Mouse (Mus musculus) myocyte (in vitro differentiated cells): Measurements from ENCODE around the gene Mroh7.

Experiments used
- MYOD1 ChIP-seq, 3 experiments: IDR thresholded peaks; one replicate each; pipeline ENCODE4 v1.6.1; 2011; ENCODE audit warnings: control low read depth in 2 of 3, low read depth in 2 of 3, mild to moderate bottlenecking in 2 of 3, moderate library complexity in 1 of 3; ENCODE audit not compliant: insufficient read length in 2 of 3, control insufficient read depth in 1 of 3
- POLR2A ChIP-seq: IDR thresholded peaks from one replicate; pipeline ENCODE4 v1.6.1; 2011; ENCODE audit warnings: low read depth, mild to moderate bottlenecking, control low read depth, moderate library complexity; ENCODE audit not compliant: insufficient read length
- SRF ChIP-seq: IDR thresholded peaks from one replicate; pipeline ENCODE4 v1.6.1; 2011; ENCODE audit warnings: low read depth; ENCODE audit not compliant: control insufficient read depth, insufficient read length
- USF1 ChIP-seq: IDR thresholded peaks from one replicate; pipeline ENCODE4 v1.6.1; 2011; ENCODE audit warnings: low read depth, mild to moderate bottlenecking, control low read depth, moderate library complexity

DNA sequence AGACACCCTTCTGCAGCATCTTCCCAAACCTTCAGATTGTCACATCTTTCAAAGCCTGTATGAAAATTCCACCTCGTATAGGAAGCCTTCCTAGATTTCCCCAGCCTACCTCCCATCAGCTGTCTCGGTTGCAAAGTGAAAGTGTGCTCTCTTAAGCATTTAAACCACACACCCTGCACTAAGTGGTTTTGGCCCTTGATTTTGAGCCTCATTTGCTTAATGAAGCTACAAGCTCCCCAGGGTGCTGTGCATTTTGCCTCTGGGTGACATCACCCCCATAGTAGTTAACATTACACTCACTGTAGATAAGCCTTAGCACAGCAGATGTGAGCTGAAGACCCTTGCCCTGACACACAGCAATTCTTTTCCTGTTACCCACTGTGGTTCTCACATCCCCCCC is 49.8 kb downstream of the Mroh7 start:
- TF ChIP-seq POLR2A (no peak), USF1 (no peak), MYOD1 (IDR thresholded peaks at IDR 0.05; ENCODE audit: control insufficient read depth in 1 of 3, insufficient read length in 2 of 3, low read depth in 2 of 3) (no peak), SRF (no peak)
